Mouse (Mus musculus) mouse embryonic stem cell (cell line): ENCODE measurements at regions not wholly inside any gene's neighbourhood (a gene's known extent, or its start where the extent isn't known, plus 50 kb on each side); places are given as distances from the start of the nearest gene placed in this dataset.

Experiments used
- in situ Hi-C, 2 experiments: fragments of 300-500 bp; cut with MboI; formaldehyde crosslinking; loops; 1 replicate in 1 of 2; 3 replicates in 1 of 2; pipeline ENCODE4 v1.14.3; 2019 to 2020; ENCODE audit warnings: low sequenced_read_pairs in 2 of 2, low pct_unique_long_range_greater_than_20kb in 1 of 2, mixed read lengths in 1 of 2; ENCODE audit not compliant: unreplicated experiment in 1 of 2

GRCm38 (mm10) chr10:21672171-21672570, 79.2 kb downstream of the 1700020N01Rik start:
- in situ Hi-C loops: no loop called here

DNA sequence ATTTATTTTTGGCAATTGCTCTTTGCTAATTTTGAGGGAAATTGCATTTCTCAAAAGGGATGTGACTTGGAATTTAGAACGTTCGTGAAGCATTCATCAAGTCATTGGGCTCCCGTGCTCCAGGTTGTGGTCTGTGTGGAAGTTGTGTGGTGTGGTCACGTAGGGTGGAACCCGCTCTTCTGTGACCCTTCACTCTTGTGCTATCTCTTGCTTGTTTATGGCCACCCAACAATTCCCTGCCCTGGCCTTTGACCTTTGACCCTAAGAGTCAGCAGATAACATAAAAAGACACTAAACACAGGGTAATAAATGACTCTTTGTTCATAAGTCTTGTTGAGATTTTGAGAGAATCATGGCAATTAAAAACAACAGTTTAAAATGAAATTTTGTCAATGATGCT, 79.7 kb downstream of the 1700020N01Rik start:
- in situ Hi-C loops: no loop called here

GRCm38 (mm10) chr10:21673831-21674230, 80.9 kb downstream of the 1700020N01Rik start:
- in situ Hi-C loops: no loop called here

DNA sequence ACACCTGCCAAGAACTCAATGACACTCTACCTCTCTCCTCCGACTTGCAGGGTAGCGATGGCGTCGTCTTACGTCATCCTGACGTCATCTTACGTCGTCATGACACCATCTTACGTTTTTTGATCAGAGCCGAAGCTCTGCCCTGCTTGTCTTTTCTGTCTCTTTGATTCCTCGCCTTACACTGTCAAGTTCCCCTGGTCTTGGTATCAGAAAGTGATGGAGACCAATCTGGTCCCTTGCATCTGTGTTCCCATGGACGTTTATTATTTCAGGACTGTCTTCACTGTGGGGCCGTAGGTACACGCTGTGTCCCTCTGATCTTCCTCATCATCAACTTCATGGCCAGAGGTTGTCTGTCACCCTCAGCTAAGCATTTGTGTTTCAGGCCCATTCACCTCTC, 82.8 kb downstream of the 1700020N01Rik start:
- in situ Hi-C loops: no loop called here

DNA sequence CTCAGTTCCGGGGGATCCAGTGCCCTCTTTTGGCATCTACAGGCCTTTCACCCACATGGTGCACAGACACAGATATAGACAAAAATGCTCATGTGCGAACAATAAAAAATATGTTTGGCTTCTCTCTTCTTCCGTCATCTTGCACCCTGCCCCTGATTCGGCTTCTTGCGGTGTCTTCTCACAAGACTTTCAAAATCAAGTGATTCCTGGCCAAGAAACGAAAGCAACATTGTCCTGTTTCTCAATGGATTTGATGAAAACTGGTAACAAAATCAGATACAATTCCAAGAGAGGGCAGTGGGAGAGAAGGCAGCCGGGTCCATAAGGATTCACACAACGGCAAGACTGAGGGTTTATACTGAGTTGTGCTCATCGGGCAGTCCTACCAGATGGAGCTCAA, 85.0 kb downstream of the 1700020N01Rik start:
- in situ Hi-C loops: no loop called here

DNA sequence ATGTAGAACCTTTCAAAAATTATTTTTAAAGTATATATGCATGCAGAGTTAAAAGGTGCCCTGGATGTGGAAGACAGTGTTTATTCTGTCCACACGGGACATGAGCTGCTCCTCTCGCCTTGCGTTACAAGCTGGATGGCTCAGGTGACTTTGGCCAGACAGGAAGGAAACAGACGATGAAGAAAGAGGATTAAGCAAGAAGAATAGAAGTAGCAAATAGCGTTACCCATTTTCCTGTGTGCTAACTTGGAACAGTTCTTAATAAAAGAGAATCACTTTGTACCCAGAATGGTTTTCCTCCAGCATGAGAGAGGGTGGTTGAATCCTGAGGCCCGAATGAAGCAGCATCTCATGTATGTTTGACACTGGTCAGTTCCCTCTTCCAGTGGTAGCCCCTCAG, 85.4 kb downstream of the 1700020N01Rik start:
- in situ Hi-C loops: no loop called here

DNA sequence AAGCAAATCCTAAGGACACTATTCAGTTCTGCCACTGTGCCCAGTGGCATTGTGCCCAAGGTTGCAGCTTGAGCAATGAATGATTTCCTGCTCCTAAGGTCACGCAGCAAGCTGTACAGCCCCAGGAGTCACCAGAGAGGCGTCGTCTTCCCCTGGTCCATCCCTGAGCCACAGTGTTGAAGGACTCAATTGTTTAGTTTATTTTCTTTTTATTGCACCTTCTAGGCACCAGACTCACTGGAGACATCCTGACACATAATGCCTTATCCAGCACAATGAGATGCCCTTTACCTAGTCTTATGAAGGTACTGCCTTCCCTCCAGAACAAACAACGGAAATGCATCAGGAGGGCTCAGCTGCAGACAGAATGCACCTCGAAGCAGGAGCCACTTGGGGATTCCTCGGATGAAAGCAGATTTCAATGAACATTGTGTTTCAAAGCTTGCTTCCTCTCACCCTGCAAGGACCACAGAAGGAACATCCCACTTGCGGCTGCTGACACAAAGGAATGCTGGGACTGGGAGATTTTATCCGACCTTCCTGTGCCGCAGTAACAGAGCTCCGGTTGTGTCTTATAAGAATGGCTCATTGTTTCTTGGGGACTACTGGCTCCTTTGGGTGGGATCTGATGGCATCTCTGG, 86.0 kb downstream of the 1700020N01Rik start:
- in situ Hi-C loops: no loop called here

DNA sequence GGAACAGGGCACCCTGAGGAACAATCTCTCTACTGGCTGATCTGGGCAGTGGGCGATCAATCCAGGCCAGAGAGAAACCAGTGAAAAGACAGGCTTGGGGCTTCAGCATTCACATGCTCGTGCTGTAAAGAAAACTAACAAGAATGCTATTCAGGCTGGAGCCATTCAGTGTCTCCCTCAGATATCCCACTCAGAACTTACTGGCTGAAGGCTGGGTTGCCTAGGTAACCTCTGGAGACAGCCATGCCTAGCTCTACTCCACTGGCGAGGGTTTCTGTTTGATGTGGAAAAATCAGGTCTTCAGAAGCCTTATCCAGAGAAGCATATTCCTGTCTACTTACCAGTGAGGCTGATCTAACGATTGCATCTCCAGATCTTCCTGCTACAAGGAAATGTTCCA, 87.8 kb downstream of the 1700020N01Rik start:
- in situ Hi-C loops: no loop called here

DNA sequence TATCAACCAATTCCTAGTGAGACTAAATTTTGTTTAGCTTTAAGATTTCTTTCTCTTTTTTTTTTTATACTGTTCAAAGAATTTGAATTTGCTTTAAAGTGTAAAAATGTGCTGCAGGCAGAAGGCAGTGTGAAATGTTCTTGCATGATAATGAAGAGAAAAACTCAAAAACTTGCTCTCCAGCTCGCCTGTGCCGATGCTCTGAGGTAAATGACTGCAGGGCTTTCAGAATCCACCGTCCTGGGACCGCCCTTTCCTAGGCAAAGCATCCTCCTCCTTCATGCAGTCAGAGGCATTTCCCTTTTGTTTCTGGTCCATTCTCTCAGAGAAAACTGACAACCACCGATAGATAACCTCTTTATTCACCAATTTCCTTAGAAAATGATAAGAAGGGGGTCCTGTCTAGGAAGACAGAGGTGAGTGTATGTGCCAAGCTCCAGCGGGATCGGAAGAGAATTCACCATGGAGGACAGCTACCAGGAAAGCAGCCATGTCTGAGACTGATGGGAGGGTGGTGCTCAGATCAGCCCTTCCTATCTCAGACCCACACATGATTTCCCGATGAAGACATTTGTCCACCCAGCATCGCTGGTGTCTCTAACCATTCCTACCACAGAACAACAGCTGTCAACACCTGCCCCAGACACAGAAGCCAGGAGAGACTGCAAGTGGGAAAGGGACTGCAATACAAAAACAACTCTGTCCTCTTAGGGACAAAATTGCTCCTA, 91.5 kb downstream of the 1700020N01Rik start:
- in situ Hi-C loops: no loop called here

DNA sequence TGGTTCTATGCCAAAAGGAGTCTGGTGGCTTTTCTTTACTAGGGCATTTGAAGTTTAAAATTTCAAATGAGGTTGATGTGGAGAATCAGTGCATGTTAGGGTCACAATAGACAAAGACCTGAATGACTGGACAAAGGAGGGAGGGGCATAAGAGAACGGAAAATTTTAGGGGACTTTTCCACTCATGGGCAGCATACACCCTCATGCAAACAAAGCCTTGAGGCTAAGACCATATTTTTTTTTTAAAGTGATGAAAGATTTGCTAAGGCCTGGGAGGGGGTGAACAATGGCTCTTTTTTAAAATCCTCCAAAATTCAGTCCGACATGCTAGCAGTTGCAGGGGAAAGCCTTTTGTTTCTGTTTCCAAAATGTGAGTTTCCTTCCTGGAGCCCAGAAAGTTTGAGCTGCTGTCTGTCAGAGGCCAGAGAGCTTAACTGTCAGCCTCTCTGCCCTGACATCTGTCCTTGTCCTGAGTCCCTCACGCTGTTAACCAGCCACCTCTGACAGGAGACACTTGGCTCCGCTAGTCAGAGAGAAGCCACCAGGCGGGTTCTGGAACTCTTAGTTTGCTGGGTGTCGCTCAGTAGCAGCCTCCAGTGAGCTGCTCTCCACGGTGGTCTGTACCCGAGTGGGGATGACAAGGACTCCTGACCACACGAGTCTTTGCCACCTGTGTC, 92.3 kb downstream of the 1700020N01Rik start:
- in situ Hi-C loops: no loop called here

- in situ Hi-C loops: no loop called here
Measured at GRCm38 (mm10) chr10:21686060-21686459, 93.1 kb downstream of the 1700020N01Rik start.

- in situ Hi-C loops: no loop called here
Measured at GRCm38 (mm10) chr10:21687484-21687883, 94.5 kb downstream of the 1700020N01Rik start.

GRCm38 (mm10) chr10:21688513-21688912, 95.6 kb downstream of the 1700020N01Rik start:
- in situ Hi-C loops: no loop called here

GRCm38 (mm10) chr10:21689847-21690269, 96.9 kb downstream of the 1700020N01Rik start:
- in situ Hi-C loops: loop anchor here (10.0 kb wide), 1 partner anchor 315 kb away; no protein-coding TSS in a partner anchor

GRCm38 (mm10) chr10:21695185-21695584, 102.2 kb downstream of the 1700020N01Rik start:
- in situ Hi-C loops: loop anchor here (10.0 kb wide), 1 partner anchor 310 kb away; no protein-coding TSS in a partner anchor

GRCm38 (mm10) chr10:21696671-21697070, 103.7 kb downstream of the 1700020N01Rik start:
- in situ Hi-C loops: loop anchor here (10.0 kb wide), 1 partner anchor 308 kb away; no protein-coding TSS in a partner anchor

DNA sequence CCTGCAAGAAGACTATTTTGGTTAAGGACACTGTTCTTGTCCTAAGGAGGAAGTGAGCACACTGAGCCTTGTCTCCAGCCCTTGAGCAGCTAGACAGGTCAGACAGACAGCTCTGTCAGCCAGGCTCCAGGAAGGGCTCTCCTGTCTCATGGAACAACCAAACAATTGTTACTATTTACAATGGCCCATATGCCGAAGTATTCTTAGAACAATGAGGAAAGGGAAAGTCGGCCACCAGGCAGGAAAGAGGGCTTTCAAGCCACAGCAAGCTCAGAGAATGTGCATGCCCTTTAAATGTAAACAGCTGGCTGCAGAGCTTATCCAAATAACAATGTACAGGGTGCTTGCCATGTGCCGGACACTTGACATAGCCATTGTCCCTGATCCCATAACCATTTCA, 108.6 kb downstream of the 1700020N01Rik start:
- in situ Hi-C loops: no loop called here

DNA sequence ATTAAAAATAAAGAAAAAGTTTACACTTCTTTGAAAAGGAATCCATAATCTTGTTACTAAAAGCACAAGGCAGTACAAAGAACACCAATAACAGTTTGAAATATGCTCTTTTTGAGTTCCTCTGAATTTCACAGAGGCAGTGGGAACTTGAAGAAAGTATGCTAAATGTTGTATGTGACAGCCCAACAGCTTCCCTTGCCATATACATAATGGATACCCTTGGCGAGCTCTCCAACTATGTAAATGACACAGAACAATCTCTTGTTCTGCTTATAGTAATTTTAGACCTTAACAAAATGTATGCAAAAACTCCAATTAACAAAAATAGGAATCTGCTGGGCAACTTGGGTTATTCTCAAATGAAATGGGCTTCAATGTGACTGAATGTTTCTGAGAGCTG, 109.2 kb downstream of the 1700020N01Rik start:
- in situ Hi-C loops: no loop called here

- in situ Hi-C loops: no loop called here
Measured at GRCm38 (mm10) chr10:21711866-21712265, 118.9 kb downstream of the 1700020N01Rik start.
